Mouse (Mus musculus): Measurements from ENCODE around the gene Gm21304.
"Not testable (repeated sequence)": the region's sequence is repeated elsewhere in the genome, so short reads cannot be mapped to it uniquely, and the experiment has no call there.

Gene Gm21304

DNA sequence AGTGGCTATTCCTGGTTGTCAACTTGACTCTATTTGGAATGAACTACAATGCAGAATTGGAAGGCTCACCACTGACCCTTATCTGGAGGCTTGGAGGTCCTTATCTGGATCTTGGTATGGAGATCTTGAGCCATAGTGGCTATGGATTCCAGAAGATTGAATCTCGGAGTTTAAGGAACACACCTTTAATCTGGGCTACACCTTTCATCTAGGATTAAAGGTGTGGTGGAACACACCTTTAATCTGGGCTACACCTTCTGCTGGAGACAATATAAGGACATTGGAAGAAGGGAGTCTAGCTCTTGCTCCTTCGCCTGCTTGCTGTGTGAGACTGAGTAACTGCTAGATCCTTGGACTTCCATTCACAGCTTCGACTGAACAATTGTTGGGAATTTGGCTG lies at the start of gene Gm21304:
Gene Gm21304, plus strand, starts transcription at position 301 of the 400 bp plus-strand sequence.
- DNase-seq (ENCODE audit: low spot score in 2 of 2): not testable (repeated sequence)

DNA sequence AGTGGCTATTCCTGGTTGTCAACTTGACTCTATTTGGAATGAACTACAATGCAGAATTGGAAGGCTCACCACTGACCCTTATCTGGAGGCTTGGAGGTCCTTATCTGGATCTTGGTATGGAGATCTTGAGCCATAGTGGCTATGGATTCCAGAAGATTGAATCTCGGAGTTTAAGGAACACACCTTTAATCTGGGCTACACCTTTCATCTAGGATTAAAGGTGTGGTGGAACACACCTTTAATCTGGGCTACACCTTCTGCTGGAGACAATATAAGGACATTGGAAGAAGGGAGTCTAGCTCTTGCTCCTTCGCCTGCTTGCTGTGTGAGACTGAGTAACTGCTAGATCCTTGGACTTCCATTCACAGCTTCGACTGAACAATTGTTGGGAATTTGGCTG lies 25.6 kb upstream of the Gm21304 start, which contains the start of gene Gm21293:
Gene Gm21293, plus strand, starts transcription at position 301 of the 400 bp plus-strand sequence.
- DNase-seq (ENCODE audit: low spot score in 2 of 2): not testable (repeated sequence)

DNA sequence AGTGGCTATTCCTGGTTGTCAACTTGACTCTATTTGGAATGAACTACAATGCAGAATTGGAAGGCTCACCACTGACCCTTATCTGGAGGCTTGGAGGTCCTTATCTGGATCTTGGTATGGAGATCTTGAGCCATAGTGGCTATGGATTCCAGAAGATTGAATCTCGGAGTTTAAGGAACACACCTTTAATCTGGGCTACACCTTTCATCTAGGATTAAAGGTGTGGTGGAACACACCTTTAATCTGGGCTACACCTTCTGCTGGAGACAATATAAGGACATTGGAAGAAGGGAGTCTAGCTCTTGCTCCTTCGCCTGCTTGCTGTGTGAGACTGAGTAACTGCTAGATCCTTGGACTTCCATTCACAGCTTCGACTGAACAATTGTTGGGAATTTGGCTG lies 17.1 kb upstream of the Gm21304 start, which contains the start of gene Gm6763:
Gene Gm6763, plus strand, starts transcription at position 301 of the 400 bp plus-strand sequence.
- DNase-seq (ENCODE audit: low spot score in 2 of 2): not testable (repeated sequence)

DNA sequence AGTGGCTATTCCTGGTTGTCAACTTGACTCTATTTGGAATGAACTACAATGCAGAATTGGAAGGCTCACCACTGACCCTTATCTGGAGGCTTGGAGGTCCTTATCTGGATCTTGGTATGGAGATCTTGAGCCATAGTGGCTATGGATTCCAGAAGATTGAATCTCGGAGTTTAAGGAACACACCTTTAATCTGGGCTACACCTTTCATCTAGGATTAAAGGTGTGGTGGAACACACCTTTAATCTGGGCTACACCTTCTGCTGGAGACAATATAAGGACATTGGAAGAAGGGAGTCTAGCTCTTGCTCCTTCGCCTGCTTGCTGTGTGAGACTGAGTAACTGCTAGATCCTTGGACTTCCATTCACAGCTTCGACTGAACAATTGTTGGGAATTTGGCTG lies 8.6 kb upstream of the Gm21304 start, which contains the start of gene Gm8764:
Gene Gm8764, plus strand, starts transcription at position 301 of the 400 bp plus-strand sequence.
- DNase-seq (ENCODE audit: low spot score in 2 of 2): not testable (repeated sequence)

- not testable (repeated sequence) for DNase-seq (ENCODE audit: low spot score in 2 of 2)
Measured at GRCm38 (mm10) chr10:104176724-104177123, 8.4 kb downstream of the Gm21304 start, which contains the start of gene Gm21312. TSS of gene Gm21312 (plus strand) at chr10:104177024.

DNA sequence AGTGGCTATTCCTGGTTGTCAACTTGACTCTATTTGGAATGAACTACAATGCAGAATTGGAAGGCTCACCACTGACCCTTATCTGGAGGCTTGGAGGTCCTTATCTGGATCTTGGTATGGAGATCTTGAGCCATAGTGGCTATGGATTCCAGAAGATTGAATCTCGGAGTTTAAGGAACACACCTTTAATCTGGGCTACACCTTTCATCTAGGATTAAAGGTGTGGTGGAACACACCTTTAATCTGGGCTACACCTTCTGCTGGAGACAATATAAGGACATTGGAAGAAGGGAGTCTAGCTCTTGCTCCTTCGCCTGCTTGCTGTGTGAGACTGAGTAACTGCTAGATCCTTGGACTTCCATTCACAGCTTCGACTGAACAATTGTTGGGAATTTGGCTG lies 16.9 kb downstream of the Gm21304 start, which contains the start of gene Gm20765:
Gene Gm20765, plus strand, starts transcription at position 301 of the 400 bp plus-strand sequence.
- not testable (repeated sequence) for DNase-seq (ENCODE audit: low spot score in 2 of 2)

- not testable (repeated sequence) for DNase-seq (ENCODE audit: low spot score in 2 of 2)
Measured at GRCm38 (mm10) chr10:104193742-104194141, 25.4 kb downstream of the Gm21304 start, which contains the start of gene Gm4340. TSS of gene Gm4340 (plus strand) at chr10:104194042.

DNA sequence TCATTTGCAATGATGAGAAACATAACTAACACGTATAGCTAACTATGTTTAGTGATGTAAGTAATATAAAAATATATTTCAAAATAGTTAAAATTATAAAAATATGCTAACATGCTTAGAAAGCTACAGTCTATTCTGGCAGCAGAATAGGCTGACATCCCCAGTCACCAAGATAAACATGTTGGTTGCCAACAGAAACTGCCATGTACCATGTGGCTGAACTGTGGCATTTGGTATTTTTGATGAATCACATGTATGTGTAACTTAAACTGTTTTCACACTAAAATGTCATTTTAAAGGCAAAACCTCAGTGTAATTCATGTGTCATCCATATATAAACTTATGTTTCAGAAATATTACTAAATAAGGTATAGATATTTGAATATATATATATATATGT lies 41.3 kb downstream of the Gm21304 start:
- no peak for DNase-seq (ENCODE audit: low spot score in 2 of 2)

- no peak for DNase-seq (ENCODE audit: low spot score in 2 of 2)
Measured at GRCm38 (mm10) chr10:104210268-104210990, 42.1 kb downstream of the Gm21304 start.

DNA sequence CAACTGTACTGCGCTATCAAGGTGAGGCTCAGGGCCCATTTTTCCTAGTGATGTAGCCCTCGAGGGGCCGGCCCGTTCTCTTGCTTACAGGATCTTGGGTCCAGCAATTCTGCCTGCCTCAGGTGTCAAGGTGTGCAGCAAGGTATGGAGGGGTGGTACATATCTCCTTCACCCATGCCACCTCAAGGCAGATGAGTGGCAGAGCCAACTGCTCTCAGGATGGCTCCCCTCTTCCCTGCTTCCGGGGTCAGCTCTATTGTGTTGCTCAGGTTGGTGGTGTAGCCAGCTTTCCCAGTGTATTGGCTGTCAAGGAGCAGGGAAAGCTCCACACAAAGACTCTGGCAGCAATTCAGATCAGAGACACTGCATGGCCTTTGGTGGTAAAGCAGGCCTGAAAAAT lies 46.2 kb downstream of the Gm21304 start:
- no peak for DNase-seq (ENCODE audit: low spot score in 2 of 2)
